Mouse (Mus musculus): ENCODE results near the gene 1600002K03Rik. TPM values are rescaled to one million over a fixed set of nuclear protein-coding genes. Genes with fewer than 3 reads are reported as not detected.

The 1600002K03Rik gene
- polyA plus RNA-seq, 1 experiment from 2014 or later, result 14.1 TPM

GRCm38 (mm10) chr10:80177441-80178279, 4.9 kb downstream of the 1600002K03Rik start:
- DNase-seq (ENCODE audit: low spot score) (no peak), ATAC-seq (ENCODE audit: low FRiP score, low TSS enrichment) (no peak)
- no peak overlapping the region for H3K4me3 ChIP-seq (ENCODE audit: low read depth, low read length)
- no peaks in the 10 kb centered on the region for H3K9me3 ChIP-seq (ENCODE audit: control insufficient read depth, low read length)
- H3K4me2 ChIP-seq (replicated peaks; ENCODE audit: low read depth), result no peak overlapping the region
- WGBS, result 76% methylated on average over 7 of the region's 7 CpGs
- H3K27ac ChIP-seq (replicated peaks), result no peak overlapping the region
- no peaks in the 10 kb centered on the region for H3K27me3 ChIP-seq (ENCODE audit: control insufficient read depth, insufficient read depth, low read length)
- TF ChIP-seq EP300 (optimal IDR thresholded peaks at IDR 0.05), result no peak
- no peaks in the 10 kb centered on the region; the same call in 1 of the 2 replicates for H3K4me1 ChIP-seq (replicated peaks; ENCODE audit: control insufficient read depth, insufficient read depth)
- H3K36me3 ChIP-seq (ENCODE audit: control insufficient read depth, insufficient read depth, low read length), result no peaks in the 10 kb centered on the region
- H3K9ac ChIP-seq (ENCODE audit: low read length), result no peak overlapping the region

- peak; percentile 8; the same call in 1 of the 2 replicates for ATAC-seq (ENCODE audit: low FRiP score, low TSS enrichment)
- peak within 1 kb of the TSS; percentile 35; the same call in 1 of the 2 replicates for H3K27ac ChIP-seq (replicated peaks)
- no peaks in the 10 kb centered on the region for H3K27me3 ChIP-seq (ENCODE audit: control insufficient read depth, insufficient read depth, low read length)
- 3% methylated on average over 66 of the region's 106 CpGs for WGBS
- H3K4me3 ChIP-seq (ENCODE audit: low read depth, low read length), result peak within 1 kb of the TSS; percentile 62
- peak within 1 kb of the TSS; percentile 71 for H3K9ac ChIP-seq (ENCODE audit: low read length)
- H3K4me1 ChIP-seq (replicated peaks; ENCODE audit: control insufficient read depth, insufficient read depth), result no peaks in the 10 kb centered on the region; the same call in 1 of the 2 replicates
- peak within 1 kb of the TSS; percentile 69 for H3K4me2 ChIP-seq (replicated peaks; ENCODE audit: low read depth)
- H3K36me3 ChIP-seq (ENCODE audit: control insufficient read depth, insufficient read depth, low read length), result no peaks in the 10 kb centered on the region
- no peak for TF ChIP-seq CTCF (IDR thresholded peaks at IDR 0.05; ENCODE audit: low read depth)
- TF ChIP-seq EP300 (optimal IDR thresholded peaks at IDR 0.05), result no peak
- no peaks in the 10 kb centered on the region for H3K9me3 ChIP-seq (ENCODE audit: control insufficient read depth, low read length)
- DNase-seq (ENCODE audit: low spot score), result peak; percentile 57
Measured at GRCm38 (mm10) chr10:80179068-80180051, 6.6 kb downstream of the 1600002K03Rik start, which contains the start of gene Efna2. Gene Efna2 (plus strand): TSS chr10:80179482.

- Histone ChIP-seq H3K4me1 (replicated peaks; ENCODE audit: control insufficient read depth, insufficient read depth) (no peaks in the 10 kb centered on the region; the same call in 1 of the 2 replicates), H3K27ac (replicated peaks) (no peak overlapping the region), H3K9me3 (ENCODE audit: control insufficient read depth, low read length) (no peaks in the 10 kb centered on the region), H3K36me3 (ENCODE audit: control insufficient read depth, insufficient read depth, low read length) (no peaks in the 10 kb centered on the region), H3K27me3 (ENCODE audit: control insufficient read depth, insufficient read depth, low read length) (no peaks in the 10 kb centered on the region), H3K9ac (ENCODE audit: low read length) (0 out of 2 replicates have a peak overlapping the region, but pooled peaks have one; percentile 8), H3K4me2 (replicated peaks; ENCODE audit: low read depth) (peak overlapping the region; percentile 69), H3K4me3 (ENCODE audit: low read depth, low read length) (peak overlapping the region; percentile 62)
- ATAC-seq (ENCODE audit: low FRiP score, low TSS enrichment), result no peak
- 53% methylated on average over 6 of the region's 6 CpGs for WGBS
- TF ChIP-seq CTCF (IDR thresholded peaks at IDR 0.05; ENCODE audit: low read depth) (no peak), EP300 (optimal IDR thresholded peaks at IDR 0.05) (no peak)
- no peak for DNase-seq (ENCODE audit: low spot score)
Measured at GRCm38 (mm10) chr10:80180288-80180687, 7.5 kb downstream of the 1600002K03Rik start.

- DNase-seq (ENCODE audit: low spot score) (no peak), ATAC-seq (ENCODE audit: low FRiP score, low TSS enrichment) (no peak)
- Histone ChIP-seq H3K4me2 (replicated peaks; ENCODE audit: low read depth) (no peak overlapping the region), H3K4me1 (replicated peaks; ENCODE audit: control insufficient read depth, insufficient read depth) (no peaks in the 10 kb centered on the region; the same call in 1 of the 2 replicates), H3K4me3 (ENCODE audit: low read depth, low read length) (no peak overlapping the region), H3K9ac (ENCODE audit: low read length) (no peak overlapping the region), H3K27me3 (ENCODE audit: control insufficient read depth, insufficient read depth, low read length) (no peaks in the 10 kb centered on the region), H3K27ac (replicated peaks) (no peak overlapping the region), H3K36me3 (ENCODE audit: control insufficient read depth, insufficient read depth, low read length) (no peaks in the 10 kb centered on the region), H3K9me3 (ENCODE audit: control insufficient read depth, low read length) (no peaks in the 10 kb centered on the region)
- no peak for TF ChIP-seq EP300 (optimal IDR thresholded peaks at IDR 0.05)
- no peak for TF ChIP-seq CTCF (IDR thresholded peaks at IDR 0.05; ENCODE audit: low read depth)
- WGBS, result 58% methylated on average over 5 of the region's 5 CpGs
Measured at GRCm38 (mm10) chr10:80180823-80181222, 8.1 kb downstream of the 1600002K03Rik start.

GRCm38 (mm10) chr10:80182547-80182946, 9.8 kb downstream of the 1600002K03Rik start:
- no peaks in the 10 kb centered on the region for H3K9me3 ChIP-seq (ENCODE audit: control insufficient read depth, low read length)
- DNase-seq (ENCODE audit: low spot score) (no peak), ATAC-seq (ENCODE audit: low FRiP score, low TSS enrichment) (no peak)
- H3K36me3 ChIP-seq (ENCODE audit: control insufficient read depth, insufficient read depth, low read length), result no peaks in the 10 kb centered on the region
- H3K27me3 ChIP-seq (ENCODE audit: control insufficient read depth, insufficient read depth, low read length), result no peaks in the 10 kb centered on the region
- H3K4me3 ChIP-seq (ENCODE audit: low read depth, low read length), result no peak overlapping the region
- no peak overlapping the region for H3K9ac ChIP-seq (ENCODE audit: low read length)
- no peak overlapping the region for H3K27ac ChIP-seq (replicated peaks)
- H3K4me2 ChIP-seq (replicated peaks; ENCODE audit: low read depth), result no peak overlapping the region
- 89% methylated on average over 7 of the region's 7 CpGs for WGBS
- no peak for TF ChIP-seq CTCF (IDR thresholded peaks at IDR 0.05; ENCODE audit: low read depth)
- TF ChIP-seq EP300 (optimal IDR thresholded peaks at IDR 0.05), result no peak
- no peaks in the 10 kb centered on the region; the same call in 1 of the 2 replicates for H3K4me1 ChIP-seq (replicated peaks; ENCODE audit: control insufficient read depth, insufficient read depth)
